Mouse (Mus musculus): ENCODE data around the gene BC067074. TPM values are rescaled to one million over a fixed set of nuclear protein-coding genes. Genes with fewer than 3 reads are reported as not detected.
A peak's percentile ranks its signal among the peaks of the same experiment; 100 is the strongest.

The BC067074 gene
- polyA plus RNA-seq, 1 experiment from 2014 or later: 0.80 TPM

DNA sequence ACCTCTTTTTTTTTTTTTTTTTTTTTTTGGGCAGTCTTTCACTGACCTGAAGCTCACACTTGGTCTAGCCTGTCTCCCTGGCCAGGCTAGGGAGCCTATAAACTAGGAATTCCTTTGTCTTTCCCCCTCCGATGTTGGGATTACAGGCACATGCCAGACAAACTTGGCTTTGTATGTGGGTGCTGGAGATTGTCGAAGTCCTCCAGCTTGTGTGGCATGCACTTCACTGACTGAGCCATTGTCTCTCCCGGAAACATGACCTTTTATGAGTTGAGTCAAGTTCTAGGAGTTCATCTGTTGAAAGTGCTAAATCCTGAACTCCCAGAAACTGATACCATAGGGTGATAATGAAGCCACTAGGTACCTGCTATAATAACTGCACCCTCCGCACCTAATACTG lies 41.8 kb downstream of the BC067074 start:
- no peaks in the 10 kb centered on the region for H3K27me3 ChIP-seq (ENCODE audit: control insufficient read depth, insufficient read depth, low read depth, low read length)
- no peak overlapping the region for H3K4me3 ChIP-seq (ENCODE audit: low read depth, low read length)
- peaks cover 3% of the 10 kb centered on the region; the same call in 1 of the 2 replicates for H3K9me3 ChIP-seq (replicated peaks; ENCODE audit: control insufficient read depth, low read length, poor library complexity, severe bottlenecking)
- WGBS: 77% methylated on average over 4 of the region's 4 CpGs
- no peaks in the 10 kb centered on the region for H3K4me1 ChIP-seq (ENCODE audit: control insufficient read depth, insufficient read depth, low read length)
- no peak overlapping the region for H3K27ac ChIP-seq (ENCODE audit: low read length)
- 0 out of 2 replicates have a peak, but pooled peaks cover 2% of the 10 kb centered on the region for H3K36me3 ChIP-seq (ENCODE audit: control insufficient read depth, insufficient read depth, low read length)
- H3K4me2 ChIP-seq (ENCODE audit: low read length): no peak overlapping the region
- no peak overlapping the region for H3K9ac ChIP-seq (ENCODE audit: low read depth, low read length)
- no peak for ATAC-seq

DNA sequence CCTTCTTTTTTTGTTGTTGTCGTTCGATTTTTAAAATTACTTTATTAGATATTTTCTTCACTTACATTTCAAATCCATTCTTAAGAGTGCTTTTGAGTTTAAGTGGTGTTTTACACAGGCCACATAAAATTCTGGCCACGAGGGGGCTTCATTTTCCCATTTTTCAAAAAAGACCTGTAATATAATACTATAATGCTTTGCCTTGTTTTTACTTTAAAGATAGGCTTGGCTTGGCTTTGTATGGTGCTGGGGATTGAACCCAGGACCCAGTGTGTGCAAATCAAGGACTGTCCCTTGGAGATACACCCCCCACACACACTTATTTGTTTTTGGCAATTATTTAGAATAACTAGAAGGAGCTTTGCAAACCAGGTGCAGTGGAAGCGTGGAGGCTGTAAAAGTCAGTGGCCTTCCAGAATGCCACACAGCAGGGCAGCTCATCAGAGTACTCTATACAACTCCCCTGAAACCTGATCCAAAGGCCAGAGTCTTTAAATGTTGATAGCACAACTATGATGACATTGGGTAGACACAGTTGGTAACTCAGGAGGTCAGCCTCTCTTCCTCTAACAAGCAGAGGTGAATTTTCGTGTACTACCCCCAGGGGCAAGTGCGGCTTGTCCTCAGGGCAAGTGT lies 44.4 kb downstream of the BC067074 start:
- Histone ChIP-seq H3K4me1 (ENCODE audit: control insufficient read depth, insufficient read depth, low read length) (no peaks in the 10 kb centered on the region), H3K27me3 (ENCODE audit: control insufficient read depth, insufficient read depth, low read depth, low read length) (no peaks in the 10 kb centered on the region), H3K27ac (ENCODE audit: low read length) (no peak overlapping the region), H3K9ac (ENCODE audit: low read depth, low read length) (no peak overlapping the region), H3K4me2 (ENCODE audit: low read length) (no peak overlapping the region), H3K36me3 (ENCODE audit: control insufficient read depth, insufficient read depth, low read length) (no peaks in the 10 kb centered on the region), H3K4me3 (ENCODE audit: low read depth, low read length) (no peak overlapping the region), H3K9me3 (replicated peaks; ENCODE audit: control insufficient read depth, low read length, poor library complexity, severe bottlenecking) (no peaks in the 10 kb centered on the region)
- 58% methylated on average over 6 of the region's 6 CpGs for WGBS
- ATAC-seq: peak; percentile 66; the same call in 1 of the 2 replicates

DNA sequence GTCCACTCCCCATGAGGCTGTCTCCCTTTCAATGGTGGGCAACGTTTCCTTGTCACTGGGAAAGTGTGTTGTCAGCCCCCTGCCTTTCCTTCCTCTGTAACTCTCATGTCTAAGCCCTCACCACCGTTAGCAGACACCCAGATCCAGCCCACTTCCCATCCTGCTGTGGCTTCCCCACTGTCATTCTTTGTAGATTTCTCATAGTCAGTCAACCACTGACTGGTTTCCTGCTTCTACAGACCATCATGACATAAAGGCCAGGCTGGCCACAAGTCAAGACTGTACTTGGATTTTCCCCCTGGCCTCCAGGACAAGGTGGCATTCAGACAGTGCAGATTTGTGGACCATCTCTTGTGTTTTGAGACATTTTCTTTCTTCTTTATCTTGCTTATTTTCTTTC lies 47.7 kb downstream of the BC067074 start:
- 35% methylated on average over 2 of the region's 2 CpGs for WGBS
- no peak overlapping the region for H3K27ac ChIP-seq (ENCODE audit: low read length)
- H3K36me3 ChIP-seq (ENCODE audit: control insufficient read depth, insufficient read depth, low read length): no peaks in the 10 kb centered on the region
- H3K4me2 ChIP-seq (ENCODE audit: low read length): no peak overlapping the region
- H3K27me3 ChIP-seq (ENCODE audit: control insufficient read depth, insufficient read depth, low read depth, low read length): no peaks in the 10 kb centered on the region
- H3K9me3 ChIP-seq (replicated peaks; ENCODE audit: control insufficient read depth, low read length, poor library complexity, severe bottlenecking): no peaks in the 10 kb centered on the region
- no peak overlapping the region for H3K9ac ChIP-seq (ENCODE audit: low read depth, low read length)
- H3K4me3 ChIP-seq (ENCODE audit: low read depth, low read length): no peak overlapping the region
- no peak for ATAC-seq
- H3K4me1 ChIP-seq (ENCODE audit: control insufficient read depth, insufficient read depth, low read length): no peaks in the 10 kb centered on the region

DNA sequence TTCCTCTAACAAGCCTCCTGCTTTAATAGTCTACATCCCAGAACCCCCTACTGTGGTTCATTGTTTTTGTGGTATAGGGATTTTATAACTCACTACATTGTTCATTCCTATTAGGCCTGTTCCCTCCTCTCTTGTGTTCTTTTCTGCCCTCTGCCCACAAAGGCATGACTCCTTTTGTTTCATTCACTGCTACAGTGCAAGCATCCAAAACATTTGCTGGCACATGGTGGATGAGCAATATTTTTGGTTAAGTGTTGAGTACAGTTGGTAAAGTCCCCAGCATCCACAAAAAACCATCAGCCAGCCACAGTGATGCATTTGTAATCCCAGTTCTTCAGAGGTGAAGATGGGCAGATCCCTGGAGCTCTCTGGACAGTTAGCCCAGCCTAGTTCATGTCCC lies 48.2 kb downstream of the BC067074 start:
- Histone ChIP-seq H3K4me2 (ENCODE audit: low read length) (no peak overlapping the region), H3K9ac (ENCODE audit: low read depth, low read length) (no peak overlapping the region), H3K27ac (ENCODE audit: low read length) (no peak overlapping the region), H3K4me1 (ENCODE audit: control insufficient read depth, insufficient read depth, low read length) (no peaks in the 10 kb centered on the region), H3K9me3 (replicated peaks; ENCODE audit: control insufficient read depth, low read length, poor library complexity, severe bottlenecking) (no peaks in the 10 kb centered on the region), H3K36me3 (ENCODE audit: control insufficient read depth, insufficient read depth, low read length) (no peaks in the 10 kb centered on the region), H3K4me3 (ENCODE audit: low read depth, low read length) (no peak overlapping the region), H3K27me3 (ENCODE audit: control insufficient read depth, insufficient read depth, low read depth, low read length) (no peaks in the 10 kb centered on the region)
- ATAC-seq: no peak

DNA sequence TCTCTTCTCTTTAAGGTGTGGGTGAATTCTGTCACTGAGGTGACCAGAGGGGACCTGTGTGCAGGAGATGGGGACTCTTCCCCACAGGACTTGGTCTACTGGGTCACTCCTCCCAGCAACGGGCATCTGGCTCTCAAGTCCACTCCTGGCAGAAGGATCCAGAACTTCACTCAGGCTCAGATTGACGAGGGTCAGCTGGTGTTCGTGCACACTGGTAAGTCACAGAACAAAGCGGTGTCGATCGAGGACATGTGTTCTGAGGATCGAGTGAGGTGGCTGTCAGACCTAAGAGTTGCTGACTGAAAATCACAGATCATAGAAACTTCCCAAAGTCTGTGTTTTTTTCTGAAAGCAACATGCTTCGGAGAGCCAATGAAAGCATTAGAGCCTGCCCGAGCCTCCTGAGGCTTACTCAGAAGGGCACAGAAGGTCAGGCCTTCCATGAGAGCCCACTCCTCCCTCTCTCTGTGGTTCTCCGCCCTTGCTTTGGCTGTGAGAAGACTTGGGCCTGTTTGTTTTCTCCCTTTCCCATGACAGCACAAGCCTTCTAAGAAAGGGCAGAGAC lies 49.5 kb downstream of the BC067074 start:
- no peaks in the 10 kb centered on the region for H3K27me3 ChIP-seq (ENCODE audit: control insufficient read depth, insufficient read depth, low read depth, low read length)
- no peaks in the 10 kb centered on the region for H3K36me3 ChIP-seq (ENCODE audit: control insufficient read depth, insufficient read depth, low read length)
- H3K9ac ChIP-seq (ENCODE audit: low read depth, low read length): no peak overlapping the region
- H3K9me3 ChIP-seq (replicated peaks; ENCODE audit: control insufficient read depth, low read length, poor library complexity, severe bottlenecking): no peaks in the 10 kb centered on the region
- H3K4me1 ChIP-seq (ENCODE audit: control insufficient read depth, insufficient read depth, low read length): no peaks in the 10 kb centered on the region
- 82% methylated on average over 10 of the region's 10 CpGs for WGBS
- no peak overlapping the region for H3K4me2 ChIP-seq (ENCODE audit: low read length)
- ATAC-seq: no peak
- no peak overlapping the region for H3K27ac ChIP-seq (ENCODE audit: low read length)
- H3K4me3 ChIP-seq (ENCODE audit: low read depth, low read length): no peak overlapping the region

DNA sequence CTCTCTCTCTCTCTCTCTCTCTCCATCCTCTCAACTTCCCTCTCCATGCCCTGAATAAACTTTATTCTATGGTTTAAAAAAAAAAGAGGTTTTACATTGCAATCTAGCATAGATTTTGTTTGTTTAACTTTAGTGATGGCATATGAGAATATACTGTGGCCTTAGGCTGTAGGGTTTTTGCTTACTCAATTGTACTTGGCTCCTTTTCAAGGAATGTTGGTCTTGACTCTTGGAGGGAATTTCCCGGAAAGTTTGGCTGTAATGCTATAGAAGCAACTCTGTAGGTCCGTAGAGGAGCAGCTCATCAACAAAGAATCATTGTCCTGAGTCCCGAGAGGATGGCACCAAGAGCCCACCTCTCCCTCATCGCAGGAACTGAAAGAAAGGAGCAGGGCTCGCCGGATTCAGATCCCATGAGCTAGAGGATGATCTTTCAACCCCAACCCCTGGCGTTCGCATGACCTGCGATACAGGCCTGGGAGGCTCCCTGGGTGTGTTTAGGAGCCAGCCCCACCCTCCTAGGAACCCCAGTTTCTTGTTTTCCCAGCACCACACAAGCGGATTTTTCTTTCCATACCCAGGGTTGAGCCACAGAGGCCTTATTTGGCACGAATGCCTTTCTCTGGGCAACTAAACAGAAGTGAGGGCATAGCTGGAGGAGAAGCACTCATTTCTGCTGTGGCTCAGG lies 57.9 kb downstream of the BC067074 start:
- Histone ChIP-seq H3K27me3 (ENCODE audit: control insufficient read depth, insufficient read depth, low read depth, low read length) (no peaks in the 10 kb centered on the region; the same call in 1 of the 2 replicates), H3K4me1 (ENCODE audit: control insufficient read depth, insufficient read depth, low read length) (peaks cover 3% of the 10 kb centered on the region; the same call in 1 of the 2 replicates), H3K36me3 (ENCODE audit: control insufficient read depth, insufficient read depth, low read length) (no peaks in the 10 kb centered on the region), H3K9ac (ENCODE audit: low read depth, low read length) (no peak overlapping the region), H3K4me2 (ENCODE audit: low read length) (no peak overlapping the region), H3K27ac (ENCODE audit: low read length) (no peak overlapping the region), H3K4me3 (ENCODE audit: low read depth, low read length) (no peak overlapping the region), H3K9me3 (replicated peaks; ENCODE audit: control insufficient read depth, low read length, poor library complexity, severe bottlenecking) (no peaks in the 10 kb centered on the region)
- no peak for ATAC-seq
- WGBS: 75% methylated on average over 11 of the region's 11 CpGs

DNA sequence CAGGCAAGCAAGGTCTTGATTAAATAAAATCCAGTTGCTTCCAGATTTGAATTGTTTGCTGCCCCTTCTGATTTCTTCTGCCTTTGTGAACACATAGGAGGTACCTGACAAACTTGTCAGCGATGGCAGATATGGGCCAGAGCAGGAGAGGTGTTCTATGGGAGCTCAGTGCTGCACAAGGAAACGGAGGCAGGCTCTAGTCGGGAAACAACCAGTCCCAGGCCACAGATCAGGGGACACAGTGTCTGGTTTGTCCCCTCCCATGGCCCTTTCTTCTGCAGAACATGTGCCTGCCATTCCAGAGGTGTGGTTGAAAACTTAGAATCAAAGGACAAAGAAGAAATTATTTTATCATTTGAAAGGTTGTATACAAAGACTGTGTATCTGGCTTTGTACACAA lies 60.6 kb downstream of the BC067074 start:
- Histone ChIP-seq H3K27ac (ENCODE audit: low read length) (no peak overlapping the region), H3K36me3 (ENCODE audit: control insufficient read depth, insufficient read depth, low read length) (no peaks in the 10 kb centered on the region), H3K9ac (ENCODE audit: low read depth, low read length) (no peak overlapping the region), H3K4me2 (ENCODE audit: low read length) (no peak overlapping the region), H3K4me3 (ENCODE audit: low read depth, low read length) (no peak overlapping the region), H3K27me3 (ENCODE audit: control insufficient read depth, insufficient read depth, low read depth, low read length) (no peaks in the 10 kb centered on the region; the same call in 1 of the 2 replicates), H3K9me3 (replicated peaks; ENCODE audit: control insufficient read depth, low read length, poor library complexity, severe bottlenecking) (no peaks in the 10 kb centered on the region), H3K4me1 (ENCODE audit: control insufficient read depth, insufficient read depth, low read length) (peaks cover 3% of the 10 kb centered on the region; the same call in 1 of the 2 replicates)
- no peak for ATAC-seq
- WGBS: 81% methylated on average over 3 of the region's 3 CpGs

DNA sequence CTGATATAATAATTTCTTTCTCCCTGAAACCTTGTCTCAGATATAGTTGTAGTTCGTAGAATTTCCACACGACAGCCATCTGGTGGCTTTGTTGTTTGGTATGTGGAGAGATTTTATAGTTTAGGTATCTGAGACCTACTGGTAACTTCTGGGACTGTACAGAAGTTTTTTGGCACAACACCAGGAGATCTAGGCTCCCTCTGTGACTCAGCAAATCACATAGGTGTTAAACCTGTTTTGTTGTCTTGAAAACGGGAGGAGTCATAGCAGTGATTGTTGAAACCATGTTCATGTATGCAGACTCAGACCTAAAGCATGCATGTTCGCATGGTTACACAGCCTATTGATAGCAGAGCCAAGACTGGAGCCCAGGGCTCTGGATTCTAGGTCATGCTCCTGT lies 61.0 kb downstream of the BC067074 start:
- no peak overlapping the region for H3K4me3 ChIP-seq (ENCODE audit: low read depth, low read length)
- no peak overlapping the region for H3K4me2 ChIP-seq (ENCODE audit: low read length)
- H3K4me1 ChIP-seq (ENCODE audit: control insufficient read depth, insufficient read depth, low read length): peaks cover 3% of the 10 kb centered on the region; the same call in 1 of the 2 replicates
- 88% methylated on average over 4 of the region's 4 CpGs for WGBS
- no peaks in the 10 kb centered on the region; the same call in 1 of the 2 replicates for H3K27me3 ChIP-seq (ENCODE audit: control insufficient read depth, insufficient read depth, low read depth, low read length)
- H3K27ac ChIP-seq (ENCODE audit: low read length): no peak overlapping the region
- no peak overlapping the region for H3K9ac ChIP-seq (ENCODE audit: low read depth, low read length)
- no peak for ATAC-seq
- H3K36me3 ChIP-seq (ENCODE audit: control insufficient read depth, insufficient read depth, low read length): no peaks in the 10 kb centered on the region
- no peaks in the 10 kb centered on the region for H3K9me3 ChIP-seq (replicated peaks; ENCODE audit: control insufficient read depth, low read length, poor library complexity, severe bottlenecking)

DNA sequence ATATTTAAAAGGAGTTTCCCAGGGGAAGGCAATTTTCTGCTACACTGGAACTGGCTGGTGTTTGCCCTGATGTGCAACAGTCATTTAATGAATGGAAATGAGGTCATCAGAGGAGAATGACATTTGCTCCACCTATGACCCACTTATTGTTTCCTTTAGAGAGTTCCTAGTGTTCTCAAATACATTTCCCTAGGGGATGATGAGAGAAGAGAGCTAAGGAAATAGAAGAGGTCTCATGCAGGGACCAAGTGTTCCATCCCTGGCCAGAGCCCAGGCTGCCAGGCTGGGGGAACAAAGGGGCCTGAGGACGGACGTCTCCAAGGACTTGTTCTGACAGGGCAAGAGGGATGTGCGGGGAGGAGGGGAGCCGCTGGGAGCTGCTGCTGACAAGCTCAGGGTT lies 62.1 kb downstream of the BC067074 start:
- H3K36me3 ChIP-seq (ENCODE audit: control insufficient read depth, insufficient read depth, low read length): no peaks in the 10 kb centered on the region
- peaks cover 3% of the 10 kb centered on the region; the same call in 1 of the 2 replicates for H3K4me1 ChIP-seq (ENCODE audit: control insufficient read depth, insufficient read depth, low read length)
- H3K9ac ChIP-seq (ENCODE audit: low read depth, low read length): no peak overlapping the region
- ATAC-seq: peak; percentile 23; the same call in 1 of the 2 replicates
- H3K9me3 ChIP-seq (replicated peaks; ENCODE audit: control insufficient read depth, low read length, poor library complexity, severe bottlenecking): no peaks in the 10 kb centered on the region
- no peaks in the 10 kb centered on the region; the same call in 1 of the 2 replicates for H3K27me3 ChIP-seq (ENCODE audit: control insufficient read depth, insufficient read depth, low read depth, low read length)
- no peak overlapping the region for H3K27ac ChIP-seq (ENCODE audit: low read length)
- H3K4me2 ChIP-seq (ENCODE audit: low read length): 0 out of 2 replicates have a peak overlapping the region, but pooled peaks have one; percentile 21
- H3K4me3 ChIP-seq (ENCODE audit: low read depth, low read length): no peak overlapping the region
- WGBS: 3% methylated on average over 4 of the region's 4 CpGs

Data from midbrain, embryonic 16.5 days (tissue).